In genomic region chr11:4865645-4866251, GRCm38 (mm10) we compare ENCODE assay signal across 8 mouse cellular contexts. TPM values are rescaled to one million over a fixed set of nuclear protein-coding genes. Genes with fewer than 3 reads are reported as not detected.
DNase-seq lines count a peak whose midpoint lies in the region; ATAC-seq and TF ChIP-seq lines count a peak whose summit lies in the region.
"Had no signal": no experiment of that assay in that cellular context is flagged by ENCODE, and none has a peak within 500 bp of the region (broad histone marks: within the 10 kb centered on the region; RNA-seq: fewer than 3 reads in every experiment).

No protein-coding gene starts in this region.

- no peak for TF ChIP-seq POLR2A in cerebellum, adult 2 months (IDR thresholded peaks at IDR 0.05; ENCODE audit: borderline replicate concordance, insufficient read depth, low read length)

- no peak overlapping the region for H3K27ac ChIP-seq in midbrain, embryonic 11.5 days (ENCODE audit: low read depth, low read length)
- H3K27ac ChIP-seq in midbrain, embryonic 16.5 days (ENCODE audit: low read length): no peak overlapping the region
- H3K27ac ChIP-seq in cerebellum, adult 2 months (ENCODE audit: insufficient read depth, low read length): no peak overlapping the region
- H3K27ac ChIP-seq in limb, embryonic 10.5 days: no peak overlapping the region
- H3K27ac ChIP-seq: heart, embryonic 15.5 days had no signal

- no peaks in the 10 kb centered on the region for H3K36me3 ChIP-seq in midbrain, embryonic 11.5 days (ENCODE audit: control insufficient read depth, insufficient read depth, low read length)
- no peaks in the 10 kb centered on the region for H3K36me3 ChIP-seq in midbrain, embryonic 16.5 days (ENCODE audit: control insufficient read depth, insufficient read depth, low read length)
- no peaks in the 10 kb centered on the region for H3K36me3 ChIP-seq in limb, embryonic 10.5 days
- H3K36me3 ChIP-seq: heart, embryonic 15.5 days had no signal

- ATAC-seq in midbrain, embryonic 11.5 days (ENCODE audit: low FRiP score): no peak
- ATAC-seq in midbrain, embryonic 16.5 days: no peak

- H3K9me3 ChIP-seq in midbrain, embryonic 11.5 days (ENCODE audit: control insufficient read depth, low read length): no peaks in the 10 kb centered on the region
- no peaks in the 10 kb centered on the region for H3K9me3 ChIP-seq in midbrain, embryonic 16.5 days (replicated peaks; ENCODE audit: control insufficient read depth, low read length, poor library complexity, severe bottlenecking)
- no peaks in the 10 kb centered on the region for H3K9me3 ChIP-seq in limb, embryonic 10.5 days (replicated peaks)
- H3K9me3 ChIP-seq: heart, embryonic 15.5 days had no signal

- no peak overlapping the region for H3K4me3 ChIP-seq in midbrain, embryonic 11.5 days (ENCODE audit: low read depth, low read length)
- H3K4me3 ChIP-seq in midbrain, embryonic 16.5 days (ENCODE audit: low read depth, low read length): no peak overlapping the region
- H3K4me3 ChIP-seq in cerebellum, adult 2 months (replicated peaks; ENCODE audit: insufficient read depth, low read depth, low read length): no peak overlapping the region
- H3K4me3 ChIP-seq in limb, embryonic 10.5 days: no peak overlapping the region
- H3K4me3 ChIP-seq: heart, embryonic 15.5 days had no signal

- WGBS in midbrain, embryonic 11.5 days: 41% methylated on average over 10 of the region's 10 CpGs
- WGBS in midbrain, embryonic 16.5 days: 35% methylated on average over 10 of the region's 10 CpGs
- WGBS in cerebellum, adult 2 months: 37% methylated on average over 10 of the region's 10 CpGs
- WGBS in limb, embryonic 10.5 days: 32% methylated on average over 10 of the region's 10 CpGs

- no peaks in the 10 kb centered on the region for H3K4me1 ChIP-seq in midbrain, embryonic 11.5 days (ENCODE audit: control insufficient read depth, insufficient read depth, low read length)
- H3K4me1 ChIP-seq in midbrain, embryonic 16.5 days (ENCODE audit: control insufficient read depth, insufficient read depth, low read length): no peaks in the 10 kb centered on the region
- H3K4me1 ChIP-seq in cerebellum, adult 2 months (ENCODE audit: control insufficient read depth, insufficient read depth, low read length): no peaks in the 10 kb centered on the region
- peaks cover 14% of the 10 kb centered on the region; the same call in 1 of the 2 replicates for H3K4me1 ChIP-seq in limb, embryonic 10.5 days
- H3K4me1 ChIP-seq: heart, embryonic 15.5 days had no signal

- H3K9ac ChIP-seq in midbrain, embryonic 11.5 days (ENCODE audit: low read length): no peak overlapping the region
- H3K9ac ChIP-seq in midbrain, embryonic 16.5 days (ENCODE audit: low read depth, low read length): no peak overlapping the region
- H3K9ac ChIP-seq: heart, embryonic 15.5 days had no signal

- no peaks in the 10 kb centered on the region for H3K27me3 ChIP-seq in midbrain, embryonic 11.5 days (ENCODE audit: control insufficient read depth, insufficient read depth, low read length)
- no peaks in the 10 kb centered on the region for H3K27me3 ChIP-seq in midbrain, embryonic 16.5 days (ENCODE audit: control insufficient read depth, insufficient read depth, low read depth, low read length)
- H3K27me3 ChIP-seq in cerebellum, adult 2 months (ENCODE audit: control insufficient read depth, insufficient read depth, low read length): no peaks in the 10 kb centered on the region
- H3K27me3 ChIP-seq in limb, embryonic 10.5 days (ENCODE audit: low read depth, poor library complexity, severe bottlenecking): no peaks in the 10 kb centered on the region
- H3K27me3 ChIP-seq: heart, embryonic 15.5 days had no signal

- H3K4me2 ChIP-seq in midbrain, embryonic 11.5 days: no peak overlapping the region
- H3K4me2 ChIP-seq in midbrain, embryonic 16.5 days (ENCODE audit: low read length): no peak overlapping the region
- H3K4me2 ChIP-seq: heart, embryonic 15.5 days had no signal

- DNase-seq in midbrain, embryonic 11.5 days (ENCODE audit: low spot score, missing footprints): peak; percentile 95
- peak; percentile 94 for DNase-seq in NIH3T3 (ENCODE audit: low read depth)
- peak; percentile 51 to 58 for DNase-seq in cerebellum, adult 2 months
- peak; percentile 74 for DNase-seq in heart, postnatal 4 days
- DNase-seq in limb, embryonic 10.5 days (ENCODE audit: low spot score): peak; percentile 68
- DNase-seq in right cerebral cortex, adult 2 months (ENCODE audit: low spot score in 2 of 2): peak; percentile 79 to 82

- TF ChIP-seq CTCF in cerebellum, adult 2 months (IDR thresholded peaks at IDR 0.05; ENCODE audit: borderline replicate concordance, insufficient read depth, low read depth, low read length): peak; percentile 50; the same call in 1 of the 2 replicates

RNA-seq across cellular contexts. Expression of gene Nipsnap1, which starts 8.0 kb away (rescaled TPM):
- polyA plus RNA-seq in midbrain, embryonic 11.5 days (2014; fragmentation: Nextera tagmentation; extraction: Ambion mirVana): 75.4 and 79.1 TPM in 2 replicates
- 146 and 148 TPM in 2 replicates for polyA plus RNA-seq in midbrain, embryonic 16.5 days (2015; fragmentation: Nextera tagmentation; extraction: Ambion mirVana)
- polyA plus RNA-seq in cerebellum, adult 2 months (2012; rRNA removed): 70.4 and 75.9 TPM in 2 replicates
- 1 to 10 TPM; 4.4 to 7.0 TPM for total RNA-seq in heart, postnatal 4 days (2021)
- polyA plus RNA-seq in limb, embryonic 10.5 days (2016; fragmentation: Nextera tagmentation; extraction: Ambion mirVana): 75.9 and 84.2 TPM in 2 replicates

RNA-seq across cellular contexts. Expression of gene Nf2, which starts 16.4 kb away (rescaled TPM):
- 46.9 and 51.0 TPM in 2 replicates for polyA plus RNA-seq in midbrain, embryonic 11.5 days (2014; fragmentation: Nextera tagmentation; extraction: Ambion mirVana)
- polyA plus RNA-seq in midbrain, embryonic 16.5 days (2015; fragmentation: Nextera tagmentation; extraction: Ambion mirVana): 63.3 and 68.6 TPM in 2 replicates
- 50.2 and 52.3 TPM in 2 replicates for polyA plus RNA-seq in cerebellum, adult 2 months (2012; rRNA removed)
- 100 to 1,000 TPM; 101 to 103 TPM for total RNA-seq in heart, postnatal 4 days (2021)
- 61.4 and 63.8 TPM in 2 replicates for polyA plus RNA-seq in limb, embryonic 10.5 days (2016; fragmentation: Nextera tagmentation; extraction: Ambion mirVana)

RNA-seq across cellular contexts. Expression of gene Thoc5, which starts 29.4 kb away (rescaled TPM):
- polyA plus RNA-seq in midbrain, embryonic 11.5 days (2014; fragmentation: Nextera tagmentation; extraction: Ambion mirVana): 61.2 and 65.5 TPM in 2 replicates
- 57.9 and 64.1 TPM in 2 replicates for polyA plus RNA-seq in midbrain, embryonic 16.5 days (2015; fragmentation: Nextera tagmentation; extraction: Ambion mirVana)
- polyA plus RNA-seq in cerebellum, adult 2 months (2012; rRNA removed): 49.6 and 56.8 TPM in 2 replicates
- 10 to 100 TPM; 22.4 to 23.8 TPM for total RNA-seq in heart, postnatal 4 days (2021)
- polyA plus RNA-seq in limb, embryonic 10.5 days (2016; fragmentation: Nextera tagmentation; extraction: Ambion mirVana): 46.3 and 47.5 TPM in 2 replicates
